Mouse (Mus musculus): ENCODE measurements at regions not wholly inside any gene's neighbourhood (a gene's known extent, or its start where the extent isn't known, plus 50 kb on each side); places are given as distances from the start of the nearest gene placed in this dataset.
"Not testable (repeated sequence)": the region's sequence is repeated elsewhere in the genome, so short reads cannot be mapped to it uniquely, and the experiment has no call there.

DNA sequence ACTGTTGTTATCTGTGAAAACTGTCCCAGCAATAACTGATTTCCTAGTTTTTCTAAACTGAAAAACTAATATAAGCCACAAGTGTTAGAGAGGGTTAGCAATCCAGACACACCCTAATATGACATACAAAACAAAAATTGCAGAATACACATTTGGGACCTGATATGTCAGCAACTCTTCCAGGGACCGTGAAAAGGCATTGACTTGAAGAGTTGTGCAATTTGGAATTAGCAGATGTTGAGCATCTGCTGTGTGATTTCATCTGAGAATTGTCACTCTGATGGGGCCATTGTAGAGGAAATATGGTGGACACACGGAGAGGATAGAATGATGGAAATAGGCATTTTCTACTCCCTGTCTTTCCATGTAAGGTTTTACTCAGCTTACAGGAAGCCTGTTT, 168.6 kb upstream of the Mpdz start:
- DNase-seq (ENCODE audit: low spot score in 2 of 2): no peak

DNA sequence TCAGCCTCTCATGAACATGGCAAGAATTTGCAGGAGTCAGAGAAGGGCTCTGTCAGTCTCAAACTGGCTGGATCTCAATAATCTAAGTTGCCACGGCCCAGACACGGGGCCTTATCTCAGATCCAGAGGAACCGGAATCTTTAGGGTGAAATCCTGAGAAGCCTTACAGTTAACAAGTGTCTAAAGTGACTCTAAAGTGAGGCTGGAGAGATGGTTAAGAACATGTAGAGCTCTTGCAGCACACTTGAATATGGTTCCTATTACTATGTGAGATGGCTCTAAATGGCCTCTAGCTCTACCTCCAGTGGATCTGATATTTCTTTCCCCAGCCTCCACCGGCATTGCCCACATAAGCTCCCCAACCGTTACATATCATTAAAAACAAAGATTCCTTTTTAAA, 157.8 kb upstream of the Mpdz start:
- no peak for DNase-seq (ENCODE audit: low spot score in 2 of 2)

DNA sequence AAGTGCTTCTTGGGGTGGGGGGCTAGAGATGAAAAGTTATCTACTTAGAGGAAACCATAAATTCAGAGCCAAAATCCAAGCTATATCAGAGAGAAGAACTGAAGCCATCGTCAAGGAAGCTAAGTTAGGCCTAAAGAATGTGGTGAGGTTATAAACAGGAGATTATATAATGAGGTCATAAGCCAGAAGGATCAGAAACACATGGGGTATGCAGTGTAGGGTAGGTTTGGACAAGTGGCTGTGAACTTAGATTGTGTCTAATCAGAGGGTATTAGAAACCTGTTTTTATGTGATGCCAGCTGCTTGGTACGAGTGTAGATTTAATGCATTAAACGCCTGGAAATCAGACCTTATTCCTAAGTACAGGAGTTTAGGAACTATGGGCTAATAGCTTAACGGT, 154.8 kb upstream of the Mpdz start:
- DNase-seq (ENCODE audit: low spot score in 2 of 2): no peak

DNA sequence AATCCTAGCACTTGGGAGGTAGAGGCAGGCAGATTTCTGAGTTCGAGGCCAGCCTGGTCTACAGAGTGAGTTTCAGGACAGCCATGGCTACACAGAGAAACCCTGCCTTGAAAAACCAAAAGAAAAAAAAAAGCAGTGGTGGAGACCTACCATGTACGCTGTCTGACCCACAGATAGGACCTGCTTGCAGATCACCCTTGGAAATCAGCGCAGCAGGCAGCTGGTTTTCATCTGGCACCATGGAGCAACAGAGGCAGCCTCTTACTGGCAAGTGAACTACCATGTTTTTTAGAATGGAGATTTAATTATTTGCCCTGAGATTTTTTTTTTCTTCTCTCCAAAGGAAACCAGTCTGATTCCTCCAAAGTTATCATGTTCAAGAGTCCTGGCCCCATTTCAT, 150.8 kb upstream of the Mpdz start:
- DNase-seq (ENCODE audit: low spot score in 2 of 2): not testable (repeated sequence)

DNA sequence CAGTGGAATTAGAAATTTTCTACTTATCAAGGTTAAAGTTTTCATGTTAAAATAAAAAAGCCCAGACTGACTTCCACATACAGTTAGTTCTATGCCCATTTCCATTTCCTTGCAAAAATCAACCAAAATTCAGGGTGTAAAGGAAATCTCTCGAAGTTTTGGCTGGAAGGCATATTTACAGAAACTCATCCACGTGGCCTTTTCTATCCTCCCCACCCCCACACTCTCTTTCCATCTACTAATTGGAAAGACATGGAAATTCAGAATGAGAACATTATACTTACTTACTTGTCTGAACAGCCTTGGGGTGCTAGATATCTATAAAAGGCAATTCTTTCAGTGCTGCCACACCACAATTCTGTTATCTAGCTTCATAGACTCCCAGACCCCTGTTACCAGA, 139.9 kb upstream of the Mpdz start:
- DNase-seq (ENCODE audit: low spot score in 2 of 2): no peak

DNA sequence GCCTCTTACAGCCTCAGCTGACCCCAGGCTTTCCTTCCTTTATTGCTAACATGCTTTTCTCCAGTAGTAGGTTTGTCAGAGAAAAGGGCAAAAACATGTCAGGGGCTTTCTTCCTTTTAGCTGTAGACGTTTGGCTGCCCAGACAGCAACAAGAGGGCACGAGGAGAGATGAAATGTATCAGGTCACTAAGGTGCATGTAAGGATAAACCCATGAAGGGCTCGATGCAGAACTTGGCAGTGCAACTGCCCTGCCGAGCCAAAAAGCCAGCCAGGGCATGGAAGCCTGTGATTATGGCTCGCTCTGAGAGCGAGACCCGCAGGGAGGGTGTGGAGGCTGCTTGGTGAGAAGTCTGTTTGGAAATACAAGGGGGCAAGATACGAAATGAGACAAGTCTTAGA, 137.9 kb upstream of the Mpdz start:
- DNase-seq (ENCODE audit: low spot score in 2 of 2): peak; percentile 53 to 58

DNA sequence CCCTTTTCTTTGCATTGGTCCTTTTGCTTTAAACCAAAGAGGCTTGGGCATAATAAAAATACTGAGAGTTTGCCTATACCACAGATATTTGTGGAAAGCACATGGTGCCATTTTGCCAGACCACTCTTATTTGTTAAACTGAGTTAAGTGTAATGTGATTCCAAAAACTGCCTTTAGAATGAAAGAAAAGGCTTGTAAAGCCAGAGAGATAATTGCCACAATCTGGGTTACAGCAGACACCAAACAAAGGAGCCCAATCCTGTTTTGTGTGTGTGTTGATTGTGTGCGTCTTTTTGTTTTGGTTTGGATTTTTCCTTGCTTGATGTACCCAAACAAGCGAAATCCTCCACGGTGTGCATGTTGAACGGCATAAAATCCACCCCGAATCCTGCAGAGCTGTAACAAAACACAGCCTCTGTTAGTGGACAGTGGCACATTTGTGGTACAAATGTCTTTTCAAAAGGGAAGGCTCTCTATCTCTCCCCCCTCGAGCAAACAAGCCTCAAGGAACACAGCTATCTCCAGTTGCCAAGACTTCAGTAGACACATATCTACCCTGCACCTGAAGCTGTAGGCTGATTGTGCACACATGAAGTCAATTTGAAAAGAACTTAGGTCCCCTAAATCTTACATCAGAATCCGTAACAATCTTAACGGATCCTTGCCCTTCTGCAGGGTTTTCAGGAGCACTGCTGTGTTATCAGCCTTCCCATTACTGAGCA, 136.9 kb upstream of the Mpdz start:
- no peak for DNase-seq (ENCODE audit: low spot score in 2 of 2)

DNA sequence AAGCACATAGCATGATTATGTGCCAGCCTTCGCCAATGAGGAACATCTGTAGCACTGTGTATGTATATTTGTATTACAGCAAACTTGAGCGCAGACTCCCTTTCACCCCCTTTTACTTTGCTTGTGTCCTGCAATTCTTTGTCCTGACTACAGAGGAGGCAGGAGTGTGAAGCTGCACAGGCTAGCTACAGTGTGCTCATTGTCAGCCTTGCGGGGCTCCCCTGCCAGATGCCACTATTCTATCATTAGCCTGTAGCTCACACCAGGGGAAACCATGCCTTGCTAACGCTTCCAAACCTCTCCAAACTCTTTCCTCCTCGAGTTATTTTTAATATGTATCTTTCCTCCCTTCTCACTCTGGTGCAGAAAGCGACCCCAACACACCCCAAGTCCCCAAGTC, 136.4 kb upstream of the Mpdz start:
- peak in 1 of 2 experiments; percentile 37 for DNase-seq (ENCODE audit: low spot score in 2 of 2)

DNA sequence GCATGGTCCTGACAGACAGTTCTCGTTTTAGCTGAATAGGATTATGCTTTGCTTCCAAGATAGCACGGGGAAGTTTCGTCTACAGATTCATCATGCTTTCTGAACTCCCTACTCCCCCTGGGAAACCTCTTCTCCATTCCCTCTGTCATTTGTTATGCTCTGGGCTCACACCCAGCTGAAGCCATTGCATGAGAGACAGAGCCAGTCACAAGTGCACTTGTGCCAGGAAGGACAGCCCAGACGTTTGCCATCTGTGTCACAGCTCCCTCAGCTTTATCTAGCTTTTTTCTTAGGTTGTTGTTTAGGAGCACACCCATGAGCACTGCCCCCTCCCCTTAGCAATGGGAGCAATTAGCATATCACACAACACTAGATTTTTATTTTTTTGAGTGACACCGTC, 131.2 kb upstream of the Mpdz start:
- DNase-seq (ENCODE audit: low spot score in 2 of 2): peak in 1 of 2 experiments; percentile 46

DNA sequence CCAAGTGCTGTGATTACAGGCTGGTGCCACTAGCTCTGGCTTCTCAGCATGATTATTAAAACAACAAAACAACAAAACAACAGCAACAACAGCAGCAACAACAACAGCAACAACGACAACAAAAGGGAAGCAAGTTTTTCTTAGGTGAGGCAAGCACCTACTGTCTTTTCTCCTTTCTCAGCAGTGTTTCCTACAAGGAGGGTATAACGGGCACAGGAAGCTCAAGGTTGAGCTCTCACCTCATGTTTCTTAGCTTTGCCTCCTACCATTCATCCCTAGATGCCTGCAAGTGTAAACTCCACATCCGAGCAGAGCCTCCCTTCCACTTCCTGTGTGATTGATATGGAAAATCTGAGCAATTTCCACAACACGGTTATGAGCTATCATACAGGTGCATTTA, 128.1 kb upstream of the Mpdz start:
- DNase-seq (ENCODE audit: low spot score in 2 of 2): no peak

DNA sequence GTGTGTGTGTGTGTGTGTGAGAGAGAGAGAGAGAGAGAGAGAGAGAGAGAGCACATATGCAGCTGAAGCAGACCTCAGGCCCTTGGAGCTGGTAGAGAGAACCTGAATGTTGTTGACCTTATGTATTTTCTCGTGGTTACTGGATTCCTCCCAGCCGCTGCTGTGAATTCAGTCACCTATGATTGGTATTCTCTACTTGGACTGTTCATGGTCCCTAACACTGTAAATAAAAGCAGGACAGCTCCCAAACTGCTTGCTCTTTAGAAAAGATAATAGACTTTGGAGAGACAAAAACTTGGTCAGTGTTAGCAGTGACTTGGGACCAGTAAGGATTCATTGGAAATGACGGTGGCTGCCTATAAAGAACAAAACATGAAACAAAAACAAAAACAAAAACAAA, 126.9 kb upstream of the Mpdz start:
- no peak for DNase-seq (ENCODE audit: low spot score in 2 of 2)

DNA sequence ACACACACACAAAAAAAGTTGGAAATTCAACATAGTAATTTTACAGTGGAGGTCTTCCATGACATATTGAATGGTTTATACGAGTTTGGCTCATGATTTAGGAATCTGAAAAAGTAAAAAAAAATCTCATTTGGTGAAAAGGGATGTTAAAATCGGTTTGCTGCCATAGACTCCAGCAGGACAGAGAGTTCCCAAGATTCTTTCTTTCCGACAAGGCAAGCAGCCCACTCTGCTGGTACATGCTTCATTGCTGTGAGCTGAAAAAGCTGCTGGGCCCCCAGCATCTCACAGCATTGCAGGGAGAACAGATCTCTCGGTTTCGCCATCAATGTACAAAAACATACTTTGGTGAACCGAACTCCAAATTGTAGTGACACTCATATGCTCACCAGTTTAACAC, 125.8 kb upstream of the Mpdz start:
- no peak for DNase-seq (ENCODE audit: low spot score in 2 of 2)

DNA sequence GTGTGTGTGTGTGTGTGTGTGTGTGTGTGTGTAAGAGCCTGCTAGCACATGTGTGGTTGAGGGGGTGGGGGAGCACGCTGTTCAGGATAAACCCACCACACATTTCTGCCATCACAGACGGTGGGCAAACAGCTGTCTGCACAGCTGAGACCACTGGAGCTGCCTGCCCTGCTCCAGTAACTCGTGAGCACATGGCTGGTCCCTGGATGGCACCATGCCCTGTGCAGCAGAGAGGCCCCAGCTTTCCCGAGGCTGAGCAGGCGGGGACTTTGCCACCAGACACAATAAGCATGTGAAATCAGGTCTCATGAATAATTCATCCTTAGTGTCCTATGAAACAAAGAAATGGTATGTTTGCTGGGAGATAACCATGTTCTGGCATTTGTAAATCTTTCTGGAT, 125.3 kb upstream of the Mpdz start:
- peak; percentile 75 to 81 for DNase-seq (ENCODE audit: low spot score in 2 of 2)

DNA sequence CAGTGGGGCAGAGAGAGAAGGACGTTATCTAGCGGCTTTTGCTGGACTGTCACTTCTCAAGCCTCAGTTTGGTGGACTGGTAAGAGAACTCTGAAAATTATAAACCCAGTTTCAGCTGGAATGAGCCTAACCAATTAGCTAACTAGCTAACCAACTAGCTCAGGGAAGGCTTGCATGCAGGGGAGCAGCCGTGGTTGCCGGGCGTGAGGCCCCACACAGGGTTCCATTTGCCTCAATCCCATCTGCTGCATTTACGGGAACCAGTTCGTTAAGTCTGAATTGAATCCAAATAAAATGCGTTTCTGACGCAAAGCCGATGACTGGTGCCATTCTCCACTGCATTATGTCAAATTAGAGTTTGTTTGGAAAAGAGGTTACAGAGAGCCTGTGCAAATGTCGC, 123.9 kb upstream of the Mpdz start:
- peak; percentile 55 to 65 for DNase-seq (ENCODE audit: low spot score in 2 of 2)

DNA sequence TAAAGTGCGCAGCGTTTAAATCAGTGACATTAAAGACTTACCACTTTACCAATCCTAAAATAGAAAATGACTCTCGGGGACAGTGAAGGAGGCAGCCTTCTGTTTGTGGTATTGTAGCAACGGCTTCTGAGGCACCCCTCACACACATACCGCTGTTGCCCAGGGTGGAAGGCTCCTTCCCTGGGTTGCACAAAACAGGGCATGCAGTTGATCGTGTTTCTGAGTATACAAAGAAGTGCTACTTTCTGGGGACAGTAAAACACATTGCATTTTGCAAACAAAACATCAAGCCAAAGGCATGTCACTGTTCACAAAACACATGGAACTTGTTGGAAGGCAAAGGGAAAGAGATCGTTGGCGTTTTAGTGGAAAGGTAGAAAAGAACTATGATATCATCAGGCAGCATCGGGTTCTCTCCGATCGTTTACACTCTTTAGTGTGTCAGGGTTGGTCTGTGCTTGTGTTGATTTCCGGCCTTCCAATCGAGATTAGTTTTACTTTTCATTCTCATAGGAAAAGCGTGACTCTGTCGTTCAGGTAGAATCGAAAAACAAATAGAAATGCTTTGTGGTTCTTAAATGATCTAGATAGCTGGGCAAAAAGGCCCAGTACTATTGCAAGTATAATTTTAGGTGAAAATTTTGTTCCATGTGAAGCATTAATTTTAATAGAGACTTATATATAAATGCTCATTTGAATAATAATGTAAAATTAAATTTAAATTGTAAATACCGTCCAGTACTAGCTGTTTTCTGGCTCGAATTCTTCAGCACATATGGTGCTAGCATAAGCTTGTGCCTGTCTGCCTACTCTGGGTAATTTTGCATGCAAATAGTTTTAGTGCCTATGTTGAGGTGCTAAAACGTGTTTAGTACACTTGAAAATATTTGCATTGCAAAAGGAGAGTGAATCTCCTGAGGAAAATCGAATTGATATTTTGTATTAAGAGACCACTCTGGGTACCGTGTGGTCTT, 123.1 kb upstream of the Mpdz start:
- DNase-seq (ENCODE audit: low spot score in 2 of 2): peak in 1 of 2 experiments; percentile 41

DNA sequence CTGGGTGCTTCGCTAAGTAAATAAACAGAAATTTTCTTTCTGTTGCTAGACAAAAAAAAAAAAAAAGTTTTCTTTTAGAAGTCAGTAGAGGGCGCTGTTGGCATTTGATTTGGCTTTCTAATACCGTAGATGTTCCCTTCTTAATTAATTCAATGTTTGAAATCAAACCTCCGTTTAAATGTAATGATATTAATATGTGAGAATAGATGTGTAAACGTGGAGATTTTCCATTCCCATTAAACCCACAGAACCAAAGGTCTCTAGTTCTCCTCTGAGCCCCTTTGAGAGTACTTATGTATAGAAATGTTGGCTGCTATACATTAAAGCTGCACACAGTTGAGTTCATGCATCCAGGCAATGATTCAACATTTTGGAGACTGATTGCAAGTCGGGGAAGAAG, 121.8 kb upstream of the Mpdz start:
- no peak for DNase-seq (ENCODE audit: low spot score in 2 of 2)

DNA sequence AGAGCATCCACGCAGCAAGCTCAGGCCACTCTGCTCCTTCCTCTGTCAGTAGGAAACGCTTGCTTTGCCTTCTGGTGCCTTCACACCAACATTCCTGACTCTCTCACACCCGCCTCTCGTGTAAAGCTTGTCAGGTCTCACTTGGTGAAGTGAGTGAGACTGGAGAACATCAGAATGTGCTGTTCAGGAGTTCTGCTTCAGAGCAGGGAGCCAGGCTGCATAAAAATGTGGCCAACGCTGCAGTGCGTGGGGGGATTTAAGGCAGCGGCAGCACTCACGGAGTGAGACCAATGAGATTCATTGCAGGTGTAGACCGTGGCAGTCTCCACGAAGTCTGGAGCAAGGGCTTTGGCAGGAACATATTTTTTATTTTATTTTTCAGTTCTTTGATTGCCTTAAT, 121.0 kb upstream of the Mpdz start:
- DNase-seq (ENCODE audit: low spot score in 2 of 2): peak in 1 of 2 experiments; percentile 35

DNA sequence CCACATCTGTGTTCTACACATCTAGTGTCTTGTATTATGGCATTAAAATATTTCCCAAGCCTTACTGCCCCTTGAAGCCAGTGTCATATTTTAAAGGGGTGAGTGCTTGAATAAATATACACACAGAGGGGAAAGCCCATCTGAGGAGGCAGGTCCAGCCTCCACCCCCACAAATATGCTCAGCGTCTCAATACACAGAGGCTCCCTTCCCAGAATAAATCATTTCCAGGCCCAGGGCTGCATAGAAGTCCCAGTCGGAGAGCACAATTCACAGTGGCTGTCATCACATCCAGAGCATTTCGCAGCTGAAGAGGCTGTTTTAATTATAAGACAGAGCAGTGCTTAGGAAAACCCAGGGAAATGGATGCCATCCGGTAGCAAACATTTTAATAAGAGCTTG, 118.8 kb upstream of the Mpdz start:
- no peak for DNase-seq (ENCODE audit: low spot score in 2 of 2)

DNA sequence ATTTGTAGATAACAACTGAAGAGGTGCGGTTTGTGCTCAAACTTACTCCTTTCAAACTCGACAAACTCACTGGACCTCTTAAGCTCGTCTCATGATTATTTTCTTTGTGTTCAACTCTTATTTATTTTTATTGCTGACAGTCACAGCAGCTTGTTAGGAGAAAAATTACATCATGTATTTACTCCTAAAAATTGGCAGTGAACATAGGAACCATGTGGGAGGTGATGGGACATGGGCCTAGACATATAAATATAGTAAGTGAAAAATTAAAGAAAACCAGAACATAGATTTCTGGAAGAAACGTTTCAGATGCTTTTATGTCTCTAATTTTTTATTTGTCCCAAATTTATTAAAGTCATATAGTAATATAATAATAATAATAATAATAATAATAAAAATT, 108.2 kb upstream of the Mpdz start:
- DNase-seq (ENCODE audit: low spot score in 2 of 2): no peak

DNA sequence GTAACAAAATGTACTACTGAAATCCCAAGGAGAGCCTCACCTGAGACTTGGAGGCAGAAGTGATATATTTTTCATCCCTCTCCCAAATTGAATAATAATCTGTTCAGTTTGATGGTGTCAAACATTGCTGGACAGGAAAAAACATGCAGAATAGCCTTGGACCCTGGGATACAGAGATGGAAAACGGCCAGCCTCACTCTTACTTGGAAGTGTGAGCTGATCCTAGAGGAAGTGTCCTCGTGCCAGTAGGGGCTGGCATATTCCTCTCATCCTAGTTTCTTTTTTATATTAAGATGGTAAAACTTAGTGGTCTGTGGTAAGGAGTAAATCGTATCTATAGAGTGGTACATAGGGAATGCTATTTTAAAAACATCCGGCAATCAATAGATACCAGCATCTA, 107.6 kb upstream of the Mpdz start:
- no peak for DNase-seq (ENCODE audit: low spot score in 2 of 2)

DNA sequence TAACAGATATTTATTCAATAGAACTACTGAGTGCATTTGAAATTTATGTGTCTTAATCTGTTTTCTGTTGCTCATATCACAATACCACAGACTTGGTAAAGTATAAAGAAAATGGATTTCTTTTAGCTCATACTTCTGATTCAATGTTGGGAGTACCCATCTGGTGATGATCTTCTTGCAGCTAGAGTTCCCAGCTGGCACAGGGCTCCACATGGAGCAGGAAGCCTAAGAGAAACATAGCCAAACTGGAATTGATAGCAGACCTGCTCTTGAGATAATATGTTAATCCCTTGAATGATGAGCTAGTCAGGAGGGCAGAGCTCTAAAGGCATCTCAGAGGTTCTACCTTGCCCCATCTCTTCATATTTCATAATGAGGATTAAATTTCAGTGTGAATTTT, 97.9 kb upstream of the Mpdz start:
- no peak for DNase-seq (ENCODE audit: low spot score in 2 of 2)

DNA sequence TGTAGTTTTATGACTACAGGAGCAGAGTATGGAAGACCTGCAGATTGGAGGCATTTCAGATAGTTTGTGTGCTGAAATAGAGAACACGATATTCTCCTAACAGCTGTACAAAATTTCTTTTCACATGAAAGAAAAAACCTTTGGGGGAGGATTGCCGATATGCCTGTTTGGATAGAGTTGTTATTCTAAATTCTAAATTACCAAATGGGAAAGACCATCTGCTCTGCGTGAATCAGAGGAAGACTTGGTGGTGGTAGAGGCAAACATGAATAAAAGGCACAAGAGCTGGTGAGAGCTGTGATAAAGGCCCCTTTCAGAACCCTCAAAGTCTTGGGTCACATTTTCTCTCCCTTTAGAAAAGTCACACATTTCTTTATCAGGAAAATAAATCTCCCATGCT, 96.9 kb upstream of the Mpdz start:
- no peak for DNase-seq (ENCODE audit: low spot score in 2 of 2)

DNA sequence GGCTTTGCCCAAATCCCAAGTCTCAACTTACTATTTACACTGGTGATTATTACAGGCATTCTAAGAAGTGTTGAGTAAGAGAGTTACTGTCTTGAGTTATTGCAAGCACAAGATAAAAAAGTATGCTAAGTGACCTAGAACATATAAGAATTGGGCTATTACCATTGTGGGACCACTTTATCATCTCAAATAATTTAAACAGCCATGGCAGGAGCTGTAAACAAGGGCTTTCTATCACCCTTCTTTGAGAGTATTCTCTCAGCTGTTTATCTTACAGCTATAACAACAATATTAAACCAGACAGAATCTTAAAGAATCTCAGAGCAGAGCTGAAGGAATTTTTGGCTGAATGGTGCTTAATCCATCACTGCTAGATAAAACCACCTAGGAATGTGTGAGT, 94.2 kb upstream of the Mpdz start:
- DNase-seq (ENCODE audit: low spot score in 2 of 2): no peak

All from layer of hippocampus, postnatal 10 days (tissue).